Mouse (Mus musculus) heart, embryonic 11.5 days (tissue): ENCODE results near the gene Atf1. TPM values are rescaled to one million over a fixed set of nuclear protein-coding genes. Genes with fewer than 3 reads are reported as not detected.

ENCODE experiments used
- ATAC-seq: fragments of 200-750 bp; cut with Nextera tagmentation; replicated peaks from 2 replicates; pipeline ENCODE4 v1.8.0; 2017; ENCODE audit warnings: moderate library complexity; ENCODE audit not compliant: insufficient number of reproducible peaks, low FRiP score, low TSS enrichment
- H3K27ac ChIP-seq: fragments of 300-500 bp; sonication (generic); 2 replicates; pipeline ENCODE4 v1.5.1; 2014; ENCODE audit warnings: mild to moderate bottlenecking, low read depth, low read length
- H3K27me3 ChIP-seq: fragments of 300-500 bp; sonication (generic); 2 replicates; pipeline ENCODE4 v1.6.1; 2014; ENCODE audit warnings: mild to moderate bottlenecking, low read length, mixed read lengths; ENCODE audit not compliant: control insufficient read depth, insufficient read depth
- H3K36me3 ChIP-seq: fragments of 300-500 bp; sonication (generic); 2 replicates; pipeline ENCODE4 v1.6.1; 2014; ENCODE audit warnings: mild to moderate bottlenecking, low read length, moderate library complexity, mixed read lengths; ENCODE audit not compliant: control insufficient read depth, insufficient read depth
- H3K4me1 ChIP-seq: fragments of 300-500 bp; sonication (generic); 2 replicates; pipeline ENCODE4 v1.6.1; 2014; ENCODE audit warnings: low read length; ENCODE audit not compliant: control insufficient read depth, insufficient read depth
- H3K4me2 ChIP-seq: fragments of 300-500 bp; sonication (generic); 2 replicates; pipeline ENCODE4 v1.6.1; 2014; ENCODE audit warnings: mild to moderate bottlenecking, moderate library complexity
- H3K4me3 ChIP-seq: fragments of 300-500 bp; sonication (generic); 2 replicates; pipeline ENCODE4 v1.5.1; 2014; ENCODE audit warnings: low read depth, low read length
- H3K9ac ChIP-seq: fragments of 300-500 bp; sonication (generic); 2 replicates; pipeline ENCODE4 v1.6.1; 2014; ENCODE audit warnings: mild to moderate bottlenecking, low read depth, low read length, moderate library complexity
- H3K9me3 ChIP-seq: fragments of 300-500 bp; sonication (generic); replicated peaks from 2 replicates; pipeline ENCODE4 v1.6.1; 2016; ENCODE audit warnings: low read length; ENCODE audit not compliant: control insufficient read depth
- WGBS: fragments of 180-500 bp; shearing (Covaris S2); extraction: QIAGEN DNeasy Blood & Tissue Kit; methylation state at CpG from one replicate; pipeline ENCODE4 v1.1.7; 2014; ENCODE audit not compliant: insufficient replicate concordance; 5-methylcytosine and 5-hydroxymethylcytosine counted together
- polyA plus RNA-seq: library from polyadenylated mRNA; unstranded; fragments of >200 nt; fragmentation: Nextera tagmentation; extraction: Ambion mirVana; gene quantifications from 2 replicates; pipeline ENCODE4 v1.2.1, GENCODE M21; 2014

Atf1 gene
- polyA plus RNA-seq, 1 experiment from 2014 or later: 33.7 TPM

DNA sequence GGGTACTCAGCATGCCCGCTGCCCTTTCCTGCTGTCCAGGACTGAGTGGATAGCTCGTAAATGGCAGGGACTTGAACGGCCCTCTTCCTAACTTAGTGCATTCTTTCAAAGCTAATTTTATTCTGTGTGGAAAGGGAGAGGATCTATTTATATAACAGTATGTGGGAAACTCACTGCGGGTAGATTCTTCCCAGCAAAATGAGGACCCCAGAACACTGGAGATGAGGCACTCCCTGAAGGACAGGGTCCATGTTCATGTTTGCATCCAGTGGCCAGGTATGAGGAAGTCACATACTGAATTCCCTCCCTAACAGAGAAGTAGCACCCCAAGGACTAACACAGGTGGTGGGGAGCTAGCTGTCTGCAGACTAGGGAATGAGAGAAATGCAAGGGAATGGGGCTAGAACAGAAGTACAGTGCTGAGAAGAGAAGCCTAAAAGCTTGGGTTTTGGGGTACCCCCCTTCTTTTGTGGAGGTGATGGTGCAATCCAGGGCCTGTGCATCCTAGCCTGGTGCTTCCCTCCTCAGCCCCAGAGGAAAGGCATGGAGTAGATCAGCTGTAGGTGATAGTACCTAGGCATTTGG is 25.1 kb upstream of the Atf1 start:
- Histone ChIP-seq H3K27me3 (no peaks in the 10 kb centered on the region), H3K4me1 (peaks cover 29% of the 10 kb centered on the region), H3K27ac (peak overlapping the region; percentile 78), H3K36me3 (peaks cover 26% of the 10 kb centered on the region), H3K4me2 (peak overlapping the region; percentile 16; the same call in 1 of the 2 replicates), H3K9ac (peak overlapping the region; percentile 43; the same call in 1 of the 2 replicates), H3K4me3 (no peak overlapping the region), H3K9me3 (no peaks in the 10 kb centered on the region)
- no peak for ATAC-seq
- WGBS: 55% methylated on average over 4 of the region's 4 CpGs

DNA sequence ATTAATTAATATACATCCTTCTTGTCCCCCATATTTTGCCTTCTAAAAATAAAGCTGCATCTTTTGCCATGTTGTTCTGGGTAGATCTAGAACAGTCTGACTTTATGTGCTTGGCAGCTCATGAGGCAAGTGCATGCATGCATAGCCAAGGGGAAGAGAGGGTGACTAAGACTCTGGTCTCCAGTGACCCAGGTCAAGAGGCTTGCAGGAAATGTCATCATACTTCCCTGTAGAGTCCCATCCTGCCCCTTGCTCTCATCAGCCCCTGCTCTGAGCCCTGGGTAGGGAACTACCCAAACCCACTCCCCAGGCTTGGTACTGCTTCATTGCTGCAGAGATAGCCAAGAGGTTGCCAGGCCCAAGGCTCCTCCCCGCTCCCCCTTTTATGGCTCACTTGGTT is 23.0 kb upstream of the Atf1 start:
- Histone ChIP-seq H3K4me2 (no peak overlapping the region), H3K9me3 (no peaks in the 10 kb centered on the region), H3K27me3 (no peaks in the 10 kb centered on the region), H3K9ac (no peak overlapping the region), H3K4me3 (no peak overlapping the region), H3K27ac (no peak overlapping the region), H3K4me1 (peaks cover 16% of the 10 kb centered on the region), H3K36me3 (peaks cover 32% of the 10 kb centered on the region)
- ATAC-seq: no peak
- 84% methylated on average over 1 of the region's 1 CpGs for WGBS

DNA sequence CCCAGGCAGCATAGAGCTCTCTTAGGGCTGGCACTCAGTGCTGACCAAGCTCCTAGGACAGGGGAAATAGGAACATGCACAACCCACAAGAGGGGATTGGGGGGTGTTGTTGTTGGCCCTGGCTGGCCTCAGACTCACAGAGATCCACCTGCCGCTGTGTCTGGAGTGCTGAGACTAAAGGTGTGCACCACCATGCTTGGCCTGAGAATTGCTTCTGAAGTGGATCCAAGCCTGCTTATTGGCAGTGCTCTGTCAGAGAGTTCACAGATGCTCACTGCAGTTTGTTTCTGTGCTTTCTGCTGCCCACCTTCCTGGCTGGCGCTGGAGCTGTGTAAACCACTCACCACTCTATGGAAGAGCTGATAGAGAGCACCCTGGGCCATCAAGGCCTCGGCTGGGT is 17.6 kb upstream of the Atf1 start:
- H3K9ac ChIP-seq: no peak overlapping the region
- no peak overlapping the region for H3K27ac ChIP-seq
- H3K36me3 ChIP-seq: peaks cover 61% of the 10 kb centered on the region
- no peaks in the 10 kb centered on the region for H3K4me1 ChIP-seq
- H3K4me2 ChIP-seq: no peak overlapping the region
- no peak for ATAC-seq
- no peak overlapping the region for H3K4me3 ChIP-seq
- no peaks in the 10 kb centered on the region for H3K27me3 ChIP-seq
- H3K9me3 ChIP-seq: no peaks in the 10 kb centered on the region
- WGBS: 96% methylated on average over 3 of the region's 3 CpGs

DNA sequence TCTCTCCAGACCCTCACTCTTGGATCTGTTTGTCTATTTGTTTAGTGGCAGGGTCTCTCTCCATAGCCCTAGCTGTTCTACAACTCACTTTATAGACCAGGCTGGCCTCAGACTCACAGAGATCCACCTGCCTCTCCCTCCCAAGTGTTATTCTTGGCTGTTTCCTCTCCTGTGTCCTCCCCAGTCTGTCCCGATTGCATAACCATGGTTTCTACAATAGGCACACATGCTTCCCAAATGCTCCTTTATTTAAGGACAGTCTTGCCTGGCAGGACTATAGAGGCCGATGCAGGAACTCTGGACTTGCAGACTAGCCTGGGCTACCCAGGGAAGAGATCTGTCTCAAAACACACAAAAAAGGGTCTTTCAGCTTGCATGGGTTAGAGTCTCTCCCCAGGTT is 14.3 kb upstream of the Atf1 start:
- no peak overlapping the region for H3K4me2 ChIP-seq
- no peaks in the 10 kb centered on the region for H3K9me3 ChIP-seq
- no peaks in the 10 kb centered on the region for H3K27me3 ChIP-seq
- no peak overlapping the region for H3K4me3 ChIP-seq
- no peak for ATAC-seq
- WGBS: 86% methylated on average over 2 of the region's 2 CpGs
- no peak overlapping the region for H3K27ac ChIP-seq
- no peaks in the 10 kb centered on the region for H3K4me1 ChIP-seq
- no peak overlapping the region for H3K9ac ChIP-seq
- peaks cover 46% of the 10 kb centered on the region for H3K36me3 ChIP-seq

DNA sequence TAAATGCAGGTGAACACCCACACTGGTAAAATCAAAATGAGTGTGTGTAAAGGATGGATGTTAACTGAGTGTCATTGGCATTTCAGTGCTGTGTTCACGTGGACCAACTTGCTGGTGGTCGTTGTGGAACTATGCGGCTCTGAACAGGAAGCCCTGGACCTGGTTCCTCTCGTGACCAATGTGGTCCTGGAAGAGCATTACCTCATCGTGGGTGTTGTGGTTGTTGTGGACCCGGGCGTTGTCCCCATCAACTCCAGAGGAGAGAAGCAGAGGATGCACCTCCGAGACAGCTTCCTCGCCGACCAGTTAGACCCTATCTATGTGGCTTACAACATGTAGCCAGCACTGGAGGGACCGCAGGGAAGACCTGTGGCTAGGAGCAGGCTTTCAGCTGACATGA is 12.5 kb upstream of the Atf1 start:
- Histone ChIP-seq H3K27ac (no peak overlapping the region), H3K36me3 (peaks cover 36% of the 10 kb centered on the region), H3K27me3 (no peaks in the 10 kb centered on the region), H3K4me1 (no peaks in the 10 kb centered on the region), H3K4me3 (no peak overlapping the region), H3K4me2 (no peak overlapping the region), H3K9ac (no peak overlapping the region), H3K9me3 (no peaks in the 10 kb centered on the region)
- no peak for ATAC-seq
- whole genome bisulfite sequencing: 90% methylated on average over 11 of the region's 11 CpGs

DNA sequence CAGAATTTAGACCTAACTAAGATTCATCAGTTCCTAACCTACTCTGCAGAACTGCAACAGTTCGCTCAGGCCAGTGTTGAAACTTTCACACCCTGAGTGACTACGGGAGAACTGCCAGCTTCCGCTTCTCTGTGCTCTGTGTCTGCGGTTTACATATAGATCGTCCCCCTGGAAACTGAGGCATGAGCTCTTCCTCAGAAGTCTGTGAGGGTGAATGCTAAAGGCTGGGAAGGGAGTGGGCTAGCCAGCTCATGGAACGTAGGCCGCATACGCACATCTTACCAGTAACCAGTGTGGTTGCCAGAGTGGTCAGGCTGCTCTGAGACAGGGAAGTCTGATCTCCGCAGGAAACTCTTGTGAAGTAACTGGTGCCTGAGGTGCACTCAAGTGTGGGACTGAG is 11.4 kb upstream of the Atf1 start:
- WGBS: 87% methylated on average over 9 of the region's 9 CpGs
- Histone ChIP-seq H3K36me3 (peaks cover 27% of the 10 kb centered on the region), H3K9me3 (no peaks in the 10 kb centered on the region), H3K4me1 (no peaks in the 10 kb centered on the region), H3K9ac (no peak overlapping the region), H3K4me3 (no peak overlapping the region), H3K27ac (no peak overlapping the region), H3K4me2 (no peak overlapping the region), H3K27me3 (no peaks in the 10 kb centered on the region)
- no peak for ATAC-seq

DNA sequence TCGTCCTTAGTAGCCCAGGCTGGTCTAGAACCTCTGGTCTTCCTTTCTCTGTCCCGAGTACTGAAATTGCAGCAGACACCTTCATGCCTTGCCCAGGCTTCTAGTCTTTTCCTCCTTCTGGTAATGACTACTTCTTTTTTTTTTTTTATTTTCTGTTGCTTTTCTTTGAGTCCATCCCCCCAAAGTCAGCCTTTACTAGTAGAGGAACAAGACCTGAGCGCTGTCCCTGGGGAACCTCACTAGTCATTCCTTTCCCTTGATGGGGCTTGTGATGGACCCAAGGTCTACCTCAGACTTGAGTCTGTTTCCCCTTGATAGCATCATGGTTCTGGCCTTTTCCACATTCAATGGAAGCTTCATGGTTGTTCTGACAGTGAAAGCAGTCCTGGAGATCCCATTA is 9.6 kb upstream of the Atf1 start:
- Histone ChIP-seq H3K9ac (no peak overlapping the region), H3K4me3 (no peak overlapping the region), H3K4me2 (no peak overlapping the region), H3K27me3 (no peaks in the 10 kb centered on the region), H3K36me3 (peaks cover 18% of the 10 kb centered on the region), H3K9me3 (peaks cover 6% of the 10 kb centered on the region), H3K27ac (no peak overlapping the region), H3K4me1 (no peaks in the 10 kb centered on the region)
- no peak for ATAC-seq
- 93% methylated on average over 3 of the region's 3 CpGs for WGBS

DNA sequence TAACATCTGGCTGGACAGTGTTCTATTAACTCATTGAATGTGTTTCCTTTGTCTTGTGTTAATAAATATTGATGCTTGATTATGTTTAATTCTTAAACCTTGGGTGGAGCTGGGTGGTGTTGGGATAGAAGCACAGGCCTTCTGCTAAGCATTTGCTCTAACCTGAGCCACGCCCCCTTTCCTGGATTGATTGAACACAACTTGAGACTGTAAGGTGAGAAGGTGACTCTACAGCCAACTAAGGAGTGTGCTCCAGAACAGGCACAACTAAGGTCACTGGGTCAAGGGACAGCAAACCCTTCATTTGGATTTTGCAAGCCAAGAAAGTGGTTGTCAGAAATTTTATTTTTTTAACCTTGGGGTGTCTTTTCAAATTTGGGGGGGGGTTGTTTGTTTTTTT is 8.2 kb upstream of the Atf1 start:
- Histone ChIP-seq H3K9me3 (peaks cover 16% of the 10 kb centered on the region), H3K9ac (no peak overlapping the region), H3K36me3 (peaks cover 10% of the 10 kb centered on the region), H3K27ac (no peak overlapping the region), H3K27me3 (no peaks in the 10 kb centered on the region), H3K4me1 (no peaks in the 10 kb centered on the region), H3K4me3 (no peak overlapping the region), H3K4me2 (no peak overlapping the region)
- WGBS: 48% methylated on average over 1 of the region's 1 CpGs
- ATAC-seq: no peak

DNA sequence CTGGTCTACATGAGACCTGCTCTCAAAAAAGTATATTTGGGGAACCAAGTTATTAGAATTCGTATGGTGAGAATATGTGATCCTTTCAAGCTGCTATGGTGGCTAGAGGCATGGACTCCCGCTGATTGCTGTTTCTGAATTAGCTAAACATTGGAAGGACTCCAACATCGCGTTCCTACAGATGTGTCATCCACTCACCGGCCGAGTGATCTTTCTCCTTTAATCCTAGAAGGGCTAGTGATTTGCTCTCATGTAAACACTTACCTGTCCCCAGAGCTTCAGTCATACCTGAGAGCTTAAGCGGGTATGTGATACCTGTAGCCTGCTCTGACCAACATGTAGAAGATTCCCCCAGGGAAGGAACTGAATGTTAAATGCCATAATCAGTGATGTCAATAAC is 6.7 kb upstream of the Atf1 start:
- H3K36me3 ChIP-seq: peaks cover 3% of the 10 kb centered on the region; the same call in 1 of the 2 replicates
- 86% methylated on average over 7 of the region's 7 CpGs for WGBS
- no peak for ATAC-seq

More for the DNA sequence above, 6.7 kb upstream of the Atf1 start:
- Histone ChIP-seq H3K4me1 (no peaks in the 10 kb centered on the region), H3K4me3 (no peak overlapping the region), H3K27ac (no peak overlapping the region), H3K4me2 (no peak overlapping the region), H3K9me3 (peaks cover 16% of the 10 kb centered on the region), H3K27me3 (no peaks in the 10 kb centered on the region), H3K9ac (no peak overlapping the region)
